Mouse (Mus musculus): Measurements from ENCODE around the gene Rasal2. TPM values are rescaled to one million over a fixed set of nuclear protein-coding genes. Genes with fewer than 3 reads are reported as not detected.

The Rasal2 gene
- total RNA-seq, 1 experiment from 2014 or later, result 1.4 TPM

GRCm38 (mm10) chr1:157183043-157183442 lies 229.4 kb downstream of the Rasal2 start:
- ATAC-seq (ENCODE audit: extremely low read depth, insufficient number of reproducible peaks, low FRiP score, poor library complexity, severe bottlenecking), result no peak

DNA sequence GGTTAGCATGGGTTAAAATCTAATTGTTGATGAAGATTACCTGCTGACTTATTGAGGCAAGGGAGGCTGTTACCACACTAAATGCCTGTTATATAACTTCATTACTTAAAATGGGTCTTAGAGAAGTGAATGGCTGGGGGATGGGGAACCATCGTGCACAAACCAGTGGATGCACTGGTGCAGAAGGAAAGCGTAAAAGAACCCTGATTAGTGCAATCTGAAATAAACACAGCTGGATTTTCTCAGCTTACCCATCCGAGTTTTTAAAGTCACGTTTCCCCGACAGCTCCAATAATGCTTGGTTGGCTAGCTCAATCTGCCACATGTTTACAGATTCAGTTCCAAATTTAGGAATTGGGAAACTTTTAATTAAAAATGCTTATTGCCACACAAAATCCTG lies 230.0 kb downstream of the Rasal2 start:
- no peak for ATAC-seq (ENCODE audit: extremely low read depth, insufficient number of reproducible peaks, low FRiP score, poor library complexity, severe bottlenecking)

DNA sequence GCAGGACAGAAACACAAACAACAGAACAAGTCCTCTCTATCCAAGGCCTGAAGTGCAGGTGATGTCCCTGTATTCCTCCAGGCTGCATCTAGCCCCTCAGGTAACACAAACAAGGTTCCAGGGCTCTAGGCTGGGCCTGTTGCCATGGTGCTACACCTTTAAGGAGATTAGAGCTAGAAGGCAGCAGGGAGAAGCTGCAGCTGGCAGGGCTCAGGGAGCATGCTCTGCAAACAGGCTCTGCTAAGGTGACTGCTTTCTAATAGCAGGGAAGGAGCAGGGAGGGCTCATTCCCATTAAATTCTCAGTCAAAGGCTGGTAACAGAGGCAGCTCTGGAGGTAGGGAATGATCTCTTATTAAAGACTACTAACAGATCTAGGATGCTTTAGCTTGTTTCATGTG lies 231.3 kb downstream of the Rasal2 start:
- ATAC-seq (ENCODE audit: extremely low read depth, insufficient number of reproducible peaks, low FRiP score, poor library complexity, severe bottlenecking), result no peak

DNA sequence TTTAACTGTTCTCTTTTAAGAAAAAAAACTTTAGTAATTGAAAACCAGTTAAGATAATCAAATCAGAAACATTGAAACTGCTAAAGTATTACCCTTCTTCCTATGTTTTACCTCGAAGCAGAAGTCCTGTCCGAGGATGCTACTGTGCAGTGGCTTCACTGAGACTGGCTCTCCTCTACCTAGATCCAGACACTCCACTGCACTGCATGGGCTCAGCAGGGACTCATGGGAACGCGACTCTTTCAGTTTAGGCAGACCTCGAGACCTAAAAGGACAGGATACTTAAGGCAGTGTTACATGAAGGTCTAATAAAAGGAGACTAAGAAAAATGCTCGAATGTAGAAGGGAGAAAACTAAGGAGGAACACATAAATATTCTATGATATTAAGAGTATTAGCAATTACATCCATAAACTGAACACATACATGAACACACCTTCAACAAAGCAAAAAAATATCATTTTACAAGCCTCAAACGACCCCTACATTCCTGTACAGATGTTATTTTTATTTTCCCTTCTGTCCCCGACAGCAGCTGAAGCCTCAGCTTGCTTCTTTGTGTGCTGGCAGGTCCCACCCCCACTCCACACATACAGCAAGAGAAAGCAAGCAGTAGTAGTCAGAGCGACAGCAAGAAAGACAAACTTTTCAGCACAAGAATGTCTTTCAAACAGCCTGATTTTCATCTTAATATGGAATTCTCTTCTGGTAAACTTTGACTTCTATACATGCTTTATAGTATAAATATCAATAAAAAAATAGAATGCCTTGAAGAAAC lies 233.2 kb downstream of the Rasal2 start:
- ATAC-seq (ENCODE audit: extremely low read depth, insufficient number of reproducible peaks, low FRiP score, poor library complexity, severe bottlenecking), result no peak

- no peak for ATAC-seq (ENCODE audit: extremely low read depth, insufficient number of reproducible peaks, low FRiP score, poor library complexity, severe bottlenecking)
These were observed 243.1 kb downstream of the Rasal2 start for GRCm38 (mm10) chr1:157169292-157169691.

- no peak for ATAC-seq (ENCODE audit: extremely low read depth, insufficient number of reproducible peaks, low FRiP score, poor library complexity, severe bottlenecking)
These were observed 243.5 kb downstream of the Rasal2 start for GRCm38 (mm10) chr1:157168891-157169290.

DNA sequence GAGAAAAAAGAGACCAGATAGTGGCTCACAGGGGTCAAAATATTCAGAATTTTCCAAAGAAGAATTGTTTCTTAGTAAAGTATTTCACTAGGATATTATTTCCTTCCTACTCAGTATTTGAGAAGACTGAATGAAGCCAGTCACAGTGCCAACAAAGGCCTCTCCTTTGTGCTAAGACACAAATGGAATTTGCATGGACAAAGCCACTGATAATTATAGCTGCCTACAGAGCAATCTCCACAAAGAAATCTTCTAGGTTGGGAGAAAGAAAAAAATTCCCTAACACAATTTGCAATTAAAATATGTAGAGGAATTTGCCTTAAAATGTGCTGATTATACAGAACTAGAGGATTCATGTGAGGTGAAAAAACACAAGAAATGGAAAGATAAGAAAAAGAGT lies 258.6 kb downstream of the Rasal2 start:
- no peak for ATAC-seq (ENCODE audit: extremely low read depth, insufficient number of reproducible peaks, low FRiP score, poor library complexity, severe bottlenecking)

GRCm38 (mm10) chr1:157150107-157150506 lies 262.3 kb downstream of the Rasal2 start:
- no peak for ATAC-seq (ENCODE audit: extremely low read depth, insufficient number of reproducible peaks, low FRiP score, poor library complexity, severe bottlenecking)

GRCm38 (mm10) chr1:157144621-157145020 lies 267.8 kb downstream of the Rasal2 start:
- no peak for ATAC-seq (ENCODE audit: extremely low read depth, insufficient number of reproducible peaks, low FRiP score, poor library complexity, severe bottlenecking)

- no peak for ATAC-seq (ENCODE audit: extremely low read depth, insufficient number of reproducible peaks, low FRiP score, poor library complexity, severe bottlenecking)
These were observed 269.0 kb downstream of the Rasal2 start for GRCm38 (mm10) chr1:157143326-157143932.

DNA sequence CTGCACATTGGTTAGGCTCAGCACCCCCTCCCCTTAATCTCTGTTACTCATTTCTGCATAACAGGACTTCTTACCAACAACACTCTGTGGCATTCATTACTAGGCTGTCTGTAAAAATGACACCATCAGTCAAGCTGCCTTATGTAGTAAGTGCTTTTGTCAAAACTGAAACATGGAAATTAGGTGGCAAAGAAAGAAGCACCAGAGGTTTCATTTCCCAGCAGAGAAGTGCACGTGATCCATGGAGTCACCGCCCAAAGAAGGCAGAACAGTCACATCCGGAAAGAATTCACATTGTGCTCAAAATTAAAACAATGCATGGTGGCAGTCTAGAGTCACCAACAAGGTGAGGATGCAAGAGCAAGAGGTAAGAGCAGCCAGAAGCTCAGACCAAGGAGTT lies 271.4 kb downstream of the Rasal2 start:
- ATAC-seq (ENCODE audit: extremely low read depth, insufficient number of reproducible peaks, low FRiP score, poor library complexity, severe bottlenecking), result no peak

GRCm38 (mm10) chr1:157137854-157138241 lies 274.5 kb downstream of the Rasal2 start:
- no peak for ATAC-seq (ENCODE audit: extremely low read depth, insufficient number of reproducible peaks, low FRiP score, poor library complexity, severe bottlenecking)

DNA sequence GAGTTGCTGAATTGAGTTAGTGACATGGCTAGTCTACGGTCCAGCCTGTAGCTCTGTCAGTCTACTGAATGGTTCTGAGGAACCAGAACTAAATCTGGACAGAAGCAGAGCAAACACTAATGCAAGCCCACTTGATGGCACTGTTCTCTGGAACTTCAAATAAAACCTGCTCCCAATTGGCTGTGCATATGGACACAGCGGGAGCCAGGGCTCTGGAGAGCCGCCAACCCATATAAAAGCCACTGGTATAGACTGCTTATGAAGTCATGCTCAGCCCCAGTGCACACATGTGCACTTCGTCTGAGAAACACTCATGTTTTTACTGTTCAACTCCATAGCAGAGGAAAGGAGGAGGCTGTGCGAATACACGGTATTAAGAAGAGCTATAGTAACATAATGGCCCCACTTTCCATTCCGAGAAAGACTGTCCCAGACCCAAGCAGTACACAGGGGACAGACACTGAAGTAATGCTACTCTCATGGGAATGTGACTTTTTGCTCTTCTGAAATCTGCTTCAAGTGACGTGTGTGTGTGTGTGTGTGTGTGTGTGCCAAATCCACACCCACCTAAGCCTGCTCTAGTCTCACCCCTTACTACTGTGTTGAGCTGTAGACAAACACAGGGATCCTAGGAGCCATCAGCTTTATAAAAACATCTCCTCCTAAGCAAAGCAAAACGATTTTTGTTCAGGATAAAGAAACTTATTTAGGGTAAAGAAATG lies 275.1 kb downstream of the Rasal2 start:
- no peak for ATAC-seq (ENCODE audit: extremely low read depth, insufficient number of reproducible peaks, low FRiP score, poor library complexity, severe bottlenecking)

GRCm38 (mm10) chr1:157128219-157128618 lies 284.2 kb downstream of the Rasal2 start:
- ATAC-seq (ENCODE audit: extremely low read depth, insufficient number of reproducible peaks, low FRiP score, poor library complexity, severe bottlenecking), result no peak

DNA sequence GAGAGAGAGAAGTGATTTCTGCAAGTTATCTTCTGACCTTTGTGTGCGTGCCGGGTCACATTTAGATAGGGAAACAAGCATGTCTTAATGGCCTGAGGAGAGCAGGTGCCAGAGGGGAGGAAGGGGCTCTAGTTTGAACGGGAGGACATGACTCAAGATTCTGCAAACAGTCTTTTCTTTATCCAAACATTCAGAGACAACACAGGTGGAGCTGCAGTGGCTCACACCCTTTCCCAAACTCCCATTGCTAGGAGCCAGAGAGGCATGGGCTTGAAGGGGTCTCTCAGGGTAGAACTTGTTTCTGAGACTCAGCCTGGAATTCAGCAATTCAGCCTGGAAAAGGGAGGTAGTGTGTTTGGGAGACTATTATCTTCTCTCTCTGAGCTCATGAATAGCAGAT lies 288.6 kb downstream of the Rasal2 start:
- no peak for ATAC-seq (ENCODE audit: extremely low read depth, insufficient number of reproducible peaks, low FRiP score, poor library complexity, severe bottlenecking)

- no peak; the same call in 1 of the 2 replicates for ATAC-seq (ENCODE audit: extremely low read depth, insufficient number of reproducible peaks, low FRiP score, poor library complexity, severe bottlenecking)
These were observed 293.2 kb downstream of the Rasal2 start for GRCm38 (mm10) chr1:157119168-157119567.

DNA sequence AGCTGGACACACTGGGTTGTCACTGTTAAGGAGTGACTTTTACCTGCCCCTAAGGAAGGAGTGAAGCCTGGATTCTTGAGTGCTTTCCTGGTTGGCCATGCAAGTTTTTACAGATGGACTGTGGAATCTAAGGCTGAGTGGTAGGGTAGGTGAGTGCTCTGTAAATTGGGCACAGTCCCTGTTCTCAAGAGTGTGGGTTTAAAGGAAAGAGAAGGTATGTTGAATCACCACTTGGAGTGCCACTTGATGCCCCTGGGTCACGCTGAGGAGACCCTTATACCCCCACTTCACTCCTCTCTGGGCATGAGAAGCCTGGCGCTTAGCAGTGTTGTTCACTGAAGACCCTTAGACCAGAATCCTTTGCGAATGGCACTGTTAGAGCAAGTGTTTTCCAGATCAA lies 295.0 kb downstream of the Rasal2 start:
- ATAC-seq (ENCODE audit: extremely low read depth, insufficient number of reproducible peaks, low FRiP score, poor library complexity, severe bottlenecking), result no peak

GRCm38 (mm10) chr1:157114492-157114891 lies 297.9 kb downstream of the Rasal2 start:
- ATAC-seq (ENCODE audit: extremely low read depth, insufficient number of reproducible peaks, low FRiP score, poor library complexity, severe bottlenecking), result no peak

DNA sequence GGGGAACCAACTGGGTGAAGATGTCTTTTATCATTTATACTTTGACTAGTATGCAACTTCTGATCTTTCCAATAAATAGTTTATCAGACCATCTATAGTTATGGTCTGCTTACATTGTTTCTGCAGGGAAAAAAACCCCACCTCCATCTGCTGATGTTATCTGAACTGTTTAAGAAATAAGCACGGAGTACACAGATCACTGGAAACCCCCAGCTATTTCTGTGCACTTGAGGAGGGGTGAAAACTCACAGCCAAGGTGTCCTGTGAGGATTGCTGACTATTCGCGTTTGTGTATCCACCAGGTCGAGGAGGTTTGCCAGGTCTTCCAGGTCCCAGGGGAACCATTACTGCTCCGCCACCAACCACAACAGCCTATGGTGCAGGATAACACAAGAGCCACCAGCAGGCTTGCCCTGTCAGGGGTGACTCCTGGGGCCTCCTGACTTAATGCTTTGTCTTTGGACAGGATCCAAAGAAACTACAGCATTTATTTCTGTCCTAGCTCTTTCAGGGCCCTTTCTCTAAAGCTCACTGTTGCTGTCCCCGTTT lies 302.0 kb downstream of the Rasal2 start:
- ATAC-seq (ENCODE audit: extremely low read depth, insufficient number of reproducible peaks, low FRiP score, poor library complexity, severe bottlenecking), result no peak

DNA sequence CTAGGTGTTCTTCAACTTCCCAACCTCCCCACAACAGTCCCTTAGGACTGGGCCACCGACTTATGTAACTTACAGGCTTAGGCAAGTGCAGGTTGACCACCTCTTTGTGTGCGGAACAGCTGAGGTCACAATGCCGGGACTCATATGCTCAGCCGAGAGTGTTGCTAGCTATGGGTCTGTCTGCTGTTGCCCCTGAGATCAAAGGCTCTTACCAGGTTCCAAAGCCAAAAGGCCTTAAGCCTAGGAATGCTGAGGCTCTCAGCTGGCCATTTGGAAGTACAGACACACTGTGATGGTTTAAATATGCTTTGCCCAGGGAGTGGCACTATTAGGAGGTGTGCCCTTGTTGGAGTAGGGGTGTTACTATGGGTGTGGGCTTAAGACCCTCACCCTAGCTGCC lies 303.8 kb downstream of the Rasal2 start, which contains the start of gene Tex35:
Gene Tex35, minus strand, starts transcription at position 101 of the 400 bp plus-strand sequence.
- ATAC-seq (ENCODE audit: extremely low read depth, insufficient number of reproducible peaks, low FRiP score, poor library complexity, severe bottlenecking), result no peak
